Mouse (Mus musculus) megakaryocyte, embryonic 14.5 days (primary cell): Measurements from ENCODE around the gene Kat14. TPM values are rescaled to one million over a fixed set of nuclear protein-coding genes. Genes with fewer than 3 reads are reported as not detected.

ENCODE experiments used
- H3K27me3 ChIP-seq: replicated peaks from 2 replicates; pipeline ENCODE3; 2012; ENCODE audit warnings: inconsistent platforms
- H3K36me3 ChIP-seq: replicated peaks from 2 replicates; pipeline ENCODE3; 2012; ENCODE audit warnings: low read length, inconsistent platforms, mixed read lengths
- H3K4me1 ChIP-seq: 2 replicates; pipeline ENCODE4 v1.6.1; 2012; ENCODE audit warnings: inconsistent platforms
- H3K4me3 ChIP-seq: replicated peaks from 2 replicates; pipeline ENCODE3; 2012; ENCODE audit warnings: moderate library complexity, mild to moderate bottlenecking, inconsistent platforms
- H3K9me3 ChIP-seq: 2 replicates; pipeline ENCODE4 v1.6.1; 2012; ENCODE audit warnings: inconsistent platforms
- FLI1 ChIP-seq: IDR thresholded peaks from 2 replicates; pipeline ENCODE4 v1.6.1; 2012; ENCODE audit warnings: low read length, inconsistent platforms, mixed read lengths
- GATA1 ChIP-seq: IDR thresholded peaks from 3 replicates; pipeline ENCODE4 v1.6.1; 2012; ENCODE audit warnings: mixed read lengths, low read length, inconsistent platforms, borderline replicate concordance
- polyA plus RNA-seq: library from polyadenylated mRNA; stranded (reverse); fragments of >175 nt; gene quantifications from 2 replicates; pipeline ENCODE4 v1.2.3, GENCODE M21; 2012; ENCODE audit warnings: low replicate concordance; ENCODE audit not compliant: insufficient read depth

The Kat14 gene
- polyA plus RNA-seq = 2.8 and 5.0 TPM in 2 replicates

- no peak for TF ChIP-seq FLI1
- TF ChIP-seq GATA1 = no peak
- Histone ChIP-seq H3K36me3 (peaks cover 12% of the 10 kb centered on the region), H3K27me3 (no peaks in the 10 kb centered on the region), H3K9me3 (no peaks in the 10 kb centered on the region), H3K4me3 (peak within 1 kb of the TSS; percentile 99), H3K4me1 (peaks cover 18% of the 10 kb centered on the region)
These were observed at the start of gene Kat14, which contains the start of gene Pet117 for GRCm38 (mm10) chr2:144368400-144369019. Gene Kat14 (plus strand): TSS chr2:144368983. Gene Pet117 (plus strand): TSS chr2:144368996.

- peaks cover 51% of the 10 kb centered on the region for H3K27me3 ChIP-seq
- no peaks in the 10 kb centered on the region for H3K9me3 ChIP-seq
- no peak overlapping the region for H3K4me3 ChIP-seq
- TF ChIP-seq GATA1 (no peak), FLI1 (no peak)
- H3K36me3 ChIP-seq = no peaks in the 10 kb centered on the region
- H3K4me1 ChIP-seq = peaks cover 5% of the 10 kb centered on the region; the same call in 1 of the 2 replicates
These were observed 44.6 kb upstream of the Kat14 start for GRCm38 (mm10) chr2:144324218-144324617.

DNA sequence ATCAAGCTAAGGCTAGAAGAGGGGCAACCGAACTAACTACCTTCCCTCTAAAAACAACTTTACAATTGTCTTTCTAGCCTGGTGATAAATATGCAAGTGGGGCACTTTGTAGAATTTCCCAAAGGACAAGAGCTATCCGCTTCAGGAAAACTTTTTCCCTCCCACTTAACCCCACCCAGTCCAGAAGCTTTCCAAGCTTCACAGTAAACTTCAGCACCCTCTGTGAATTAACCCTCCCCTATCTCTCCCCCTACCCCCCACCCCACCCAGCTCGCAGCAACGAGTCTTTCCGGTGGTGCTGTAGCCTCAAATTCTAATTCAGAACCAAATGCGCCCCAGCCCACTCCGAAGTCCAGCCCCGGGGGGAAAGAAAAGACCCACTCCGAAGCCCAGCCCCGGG, 39.3 kb upstream of the Kat14 start:
- Histone ChIP-seq H3K36me3 (no peaks in the 10 kb centered on the region), H3K4me1 (peaks cover 39% of the 10 kb centered on the region), H3K9me3 (no peaks in the 10 kb centered on the region), H3K27me3 (peaks cover 84% of the 10 kb centered on the region), H3K4me3 (no peak overlapping the region)
- TF ChIP-seq GATA1 = no peak
- TF ChIP-seq FLI1 = no peak

DNA sequence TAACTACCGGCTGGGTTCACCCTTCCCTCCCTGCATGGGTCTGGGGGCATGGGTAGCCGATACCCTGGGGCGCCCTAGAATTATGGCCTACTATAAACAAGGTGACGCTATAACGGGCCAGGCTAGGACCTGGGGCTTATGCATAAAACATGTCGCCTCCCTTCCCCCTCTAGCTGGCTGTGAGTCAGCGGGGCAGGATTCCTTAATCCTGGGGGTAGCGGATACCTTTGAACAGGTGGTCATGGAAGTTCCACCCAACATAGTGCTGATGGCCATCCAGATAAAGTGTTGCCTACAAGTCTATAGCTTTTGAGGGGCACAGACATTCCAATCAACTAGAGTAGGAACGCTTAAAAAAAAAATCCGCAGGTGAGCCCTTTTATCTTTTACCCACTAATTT, 38.8 kb upstream of the Kat14 start:
- no peak for TF ChIP-seq GATA1
- no peak for TF ChIP-seq FLI1
- H3K9me3 ChIP-seq = no peaks in the 10 kb centered on the region
- H3K36me3 ChIP-seq = no peaks in the 10 kb centered on the region
- H3K4me1 ChIP-seq = peaks cover 37% of the 10 kb centered on the region
- peak overlapping the region; percentile 59 for H3K4me3 ChIP-seq
- H3K27me3 ChIP-seq = peaks cover 87% of the 10 kb centered on the region

- peak overlapping the region; percentile 90 for H3K4me3 ChIP-seq
- H3K27me3 ChIP-seq = peaks cover 89% of the 10 kb centered on the region
- no peaks in the 10 kb centered on the region for H3K36me3 ChIP-seq
- no peak for TF ChIP-seq GATA1
- no peak for TF ChIP-seq FLI1
- H3K4me1 ChIP-seq = peaks cover 37% of the 10 kb centered on the region
- peaks cover 3% of the 10 kb centered on the region; the same call in 1 of the 2 replicates for H3K9me3 ChIP-seq
These were observed 38.3 kb upstream of the Kat14 start for GRCm38 (mm10) chr2:144330352-144330959.

- Histone ChIP-seq H3K4me3 (peak overlapping the region; percentile 90), H3K36me3 (no peaks in the 10 kb centered on the region), H3K9me3 (peaks cover 3% of the 10 kb centered on the region; the same call in 1 of the 2 replicates), H3K4me1 (peaks cover 37% of the 10 kb centered on the region), H3K27me3 (peaks cover 87% of the 10 kb centered on the region)
- TF ChIP-seq GATA1 (no peak), FLI1 (no peak)
These were observed 37.8 kb upstream of the Kat14 start for GRCm38 (mm10) chr2:144330960-144331371.

- Histone ChIP-seq H3K4me3 (peak within 1 kb of the TSS; percentile 90), H3K27me3 (peaks cover 87% of the 10 kb centered on the region), H3K9me3 (peaks cover 6% of the 10 kb centered on the region; the same call in 1 of the 2 replicates), H3K36me3 (no peaks in the 10 kb centered on the region), H3K4me1 (peaks cover 39% of the 10 kb centered on the region)
- TF ChIP-seq GATA1 (no peak), FLI1 (no peak)
These were observed 37.1 kb upstream of the Kat14 start, which contains the start of gene Ovol2 for GRCm38 (mm10) chr2:144331401-144332302. Gene Ovol2 (minus strand): TSS chr2:144332146.

DNA sequence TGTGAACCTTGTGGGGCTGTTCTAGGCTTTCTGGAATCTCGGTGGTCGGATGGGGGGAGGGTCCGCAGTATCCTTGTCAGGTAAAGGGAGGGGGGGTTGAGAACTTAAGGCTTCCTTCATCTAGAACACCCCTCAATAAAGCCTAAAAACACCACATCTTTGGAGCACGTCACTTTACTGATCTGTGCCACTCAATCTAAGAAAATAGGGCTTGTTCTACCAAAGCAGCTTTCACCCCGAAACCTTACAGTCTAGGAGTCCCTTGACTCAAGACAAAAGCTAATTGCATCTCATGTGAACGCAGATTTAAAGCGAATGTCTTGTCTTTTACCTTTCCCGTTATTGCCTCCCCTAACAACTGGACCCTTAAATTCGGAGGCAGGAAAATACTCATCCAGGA, 36.3 kb upstream of the Kat14 start:
- no peak for TF ChIP-seq GATA1
- H3K9me3 ChIP-seq = peaks cover 6% of the 10 kb centered on the region; the same call in 1 of the 2 replicates
- peak overlapping the region; percentile 33 for H3K4me3 ChIP-seq
- peaks cover 48% of the 10 kb centered on the region for H3K4me1 ChIP-seq
- peaks cover 81% of the 10 kb centered on the region for H3K27me3 ChIP-seq
- H3K36me3 ChIP-seq = no peaks in the 10 kb centered on the region

GRCm38 (mm10) chr2:144333138-144333842, 35.5 kb upstream of the Kat14 start:
- Histone ChIP-seq H3K9me3 (peaks cover 6% of the 10 kb centered on the region; the same call in 1 of the 2 replicates), H3K4me3 (peak overlapping the region; percentile 78), H3K27me3 (peaks cover 74% of the 10 kb centered on the region), H3K36me3 (no peaks in the 10 kb centered on the region), H3K4me1 (peaks cover 54% of the 10 kb centered on the region)
- no peak for TF ChIP-seq FLI1
- no peak for TF ChIP-seq GATA1
